Mouse (Mus musculus) ovary, adult 18-20 months (tissue): ENCODE measurements at regions not wholly inside any gene's neighbourhood (a gene's known extent, or its start where the extent isn't known, plus 50 kb on each side); places are given as distances from the start of the nearest gene placed in this dataset.

Source experiments
- DNase-seq: peaks from one replicate; pipeline ENCODE4 v3.0.0; 2022; ENCODE audit warnings: low spot score, mixed read lengths

- DNase-seq: no peak
Observed at GRCm38 (mm10) chr5:126573766-126574165, 667.8 kb upstream of the Tmem132c start.

- no peak for DNase-seq
Observed at GRCm38 (mm10) chr5:126597786-126598330, 643.8 kb upstream of the Tmem132c start.

DNA sequence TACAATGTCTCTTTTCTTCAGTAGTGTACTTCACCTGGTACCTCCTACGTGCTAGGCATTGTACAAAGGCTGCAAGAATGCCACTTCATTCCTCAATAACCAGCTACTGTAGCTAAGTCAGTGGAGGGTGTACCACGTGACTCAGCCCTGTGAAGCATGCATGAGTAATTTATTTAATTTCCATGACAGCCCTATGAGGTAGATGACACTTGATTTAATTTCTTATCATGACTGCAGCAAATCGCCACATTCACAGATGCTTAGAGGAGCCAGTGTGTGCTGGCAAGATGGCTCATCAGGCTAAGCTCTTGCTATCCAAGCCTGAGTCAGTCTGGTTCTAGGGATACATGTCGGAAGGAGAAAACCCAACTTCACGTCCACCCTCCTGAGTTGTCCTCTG lies 642.0 kb upstream of the Tmem132c start:
- no peak for DNase-seq

DNA sequence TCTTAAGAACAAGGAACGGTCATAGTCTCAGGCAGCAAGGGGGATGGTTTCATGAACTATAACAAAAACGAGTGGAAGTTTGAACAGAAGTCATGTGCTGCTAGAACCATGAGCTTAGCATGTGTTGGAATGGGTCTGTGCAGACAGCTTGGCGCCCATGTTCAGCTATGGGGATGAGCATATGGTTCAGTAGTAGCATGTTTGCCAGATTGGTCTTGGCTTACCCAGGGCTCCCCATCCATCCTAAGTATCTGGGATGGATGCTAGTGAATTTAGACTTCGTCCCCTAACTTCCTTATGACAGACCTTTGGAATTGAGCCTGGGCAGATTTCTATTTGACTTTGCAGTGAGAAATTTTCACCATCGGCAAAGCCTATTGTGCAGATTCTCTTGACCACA lies 634.9 kb upstream of the Tmem132c start:
- no peak for DNase-seq

DNA sequence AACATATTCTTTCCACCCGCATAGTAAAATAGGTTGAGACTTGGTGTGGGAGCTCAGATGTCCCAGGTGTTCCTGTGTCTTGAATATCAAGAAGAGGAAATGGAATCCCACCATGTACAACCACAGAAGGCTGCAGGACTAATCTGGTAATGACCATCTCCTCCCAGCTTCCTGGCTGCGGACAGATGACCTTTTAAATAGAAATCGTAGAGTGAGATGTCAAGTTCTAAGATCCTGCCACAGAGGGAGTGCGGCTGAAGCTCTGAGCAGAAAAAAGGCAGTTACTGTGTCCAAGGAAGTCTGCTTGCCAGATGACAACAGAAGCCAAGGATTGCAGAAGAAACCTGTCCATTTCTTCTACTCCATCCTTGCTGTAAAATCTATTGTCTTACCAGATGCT lies 629.0 kb upstream of the Tmem132c start:
- DNase-seq: no peak

GRCm38 (mm10) chr5:126622551-126622950 lies 619.1 kb upstream of the Tmem132c start:
- no peak for DNase-seq

DNA sequence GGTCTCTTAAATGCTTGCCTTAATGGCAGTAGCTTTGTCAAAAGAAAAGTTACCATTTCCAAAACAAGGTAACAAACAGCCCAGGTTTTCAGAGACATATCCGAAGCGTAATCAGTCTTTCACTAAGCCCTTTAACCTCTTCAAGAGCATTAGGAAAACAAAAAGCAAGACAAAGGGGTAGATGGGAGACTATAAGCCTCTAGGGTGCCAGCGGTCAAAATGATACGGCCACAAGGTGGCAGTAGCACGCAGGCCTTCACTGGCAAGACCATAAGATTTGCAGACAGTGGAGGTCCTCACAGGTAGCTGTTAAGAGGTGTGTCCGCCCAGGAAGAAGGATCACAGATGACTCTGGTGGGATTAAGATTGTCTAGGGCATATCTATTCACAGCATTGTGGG lies 618.4 kb upstream of the Tmem132c start:
- DNase-seq: no peak

GRCm38 (mm10) chr5:126629826-126630225 lies 611.8 kb upstream of the Tmem132c start:
- no peak for DNase-seq

GRCm38 (mm10) chr5:126650415-126650814 lies 591.2 kb upstream of the Tmem132c start:
- DNase-seq: no peak

DNA sequence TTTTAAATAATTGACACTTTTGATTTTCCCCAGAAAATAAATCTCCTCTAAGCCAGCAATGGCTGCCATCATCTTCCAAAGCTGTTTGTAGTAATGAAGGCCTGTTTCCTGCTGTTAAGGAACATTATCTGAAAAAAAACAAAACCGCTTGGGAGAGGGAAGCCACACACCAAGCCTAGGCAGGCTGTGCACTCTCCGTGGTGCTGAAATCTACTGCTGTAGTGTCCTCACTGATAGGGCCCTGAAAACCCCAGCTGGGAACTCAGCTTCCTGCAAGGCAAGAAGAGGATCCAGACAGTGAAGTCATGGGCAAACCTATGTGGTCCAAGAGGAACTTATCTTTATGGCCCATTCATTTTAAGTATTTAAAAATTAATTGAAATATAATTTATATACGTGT lies 590.2 kb upstream of the Tmem132c start:
- DNase-seq: peak; percentile 2

DNA sequence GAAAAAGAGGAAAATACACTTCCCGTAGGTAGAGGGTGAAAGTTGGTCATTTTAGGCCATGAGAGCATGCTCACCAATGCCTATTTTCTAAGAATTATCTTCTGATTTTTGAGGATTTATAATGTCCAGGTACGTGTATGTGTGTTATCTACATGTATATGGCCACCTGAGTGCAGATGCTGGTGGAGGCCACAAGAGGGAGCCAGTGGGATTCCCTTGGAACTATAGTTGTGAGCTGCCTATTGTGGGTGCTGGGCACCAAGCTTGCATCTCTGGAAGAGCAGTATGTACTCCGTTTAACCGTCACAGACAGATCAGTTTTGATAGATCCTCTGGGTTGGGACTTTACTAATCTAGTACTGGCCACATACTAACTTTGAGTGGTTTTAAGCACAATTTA lies 579.0 kb upstream of the Tmem132c start:
- no peak for DNase-seq

GRCm38 (mm10) chr5:126671156-126671555 lies 570.5 kb upstream of the Tmem132c start:
- no peak for DNase-seq

DNA sequence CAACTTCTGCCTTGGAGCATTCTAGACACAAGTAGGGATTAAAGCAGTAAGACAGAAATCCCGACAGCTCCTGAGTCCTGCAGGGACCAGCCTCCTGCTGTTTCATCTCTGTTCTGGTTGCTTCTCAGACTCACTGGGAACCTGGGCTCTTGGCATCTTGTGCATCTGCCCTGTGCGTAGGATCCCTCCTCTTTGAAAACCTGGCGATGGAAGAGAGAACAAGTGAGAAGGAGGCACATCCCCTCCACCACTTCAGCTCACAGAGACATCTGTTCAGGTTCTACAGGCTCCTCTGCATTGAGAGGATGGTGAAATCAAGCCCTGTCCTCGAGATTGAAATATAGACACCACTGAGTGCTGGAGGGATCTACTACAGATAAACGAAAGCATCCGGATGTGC lies 561.3 kb upstream of the Tmem132c start:
- DNase-seq: no peak

DNA sequence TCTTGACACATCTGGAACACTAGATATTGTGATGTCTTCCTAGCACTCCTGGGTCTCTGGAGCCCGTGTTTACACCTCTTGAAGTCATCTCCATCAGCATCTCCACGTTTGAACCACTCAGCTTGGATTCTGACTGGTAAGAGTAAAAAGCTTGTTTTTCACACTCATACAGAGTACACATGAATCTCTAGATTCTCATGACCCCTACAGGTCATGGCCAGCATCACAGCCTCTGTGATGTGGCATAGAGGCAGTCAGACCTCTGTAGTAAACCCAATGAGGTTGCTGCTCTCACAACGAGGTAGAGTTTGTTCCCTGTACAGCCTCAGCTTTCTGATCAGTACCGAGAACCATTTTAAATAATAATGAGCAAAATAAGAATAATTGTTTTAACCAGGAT lies 542.3 kb upstream of the Tmem132c start:
- no peak for DNase-seq

GRCm38 (mm10) chr5:126703516-126704282 lies 537.9 kb upstream of the Tmem132c start:
- no peak for DNase-seq

DNA sequence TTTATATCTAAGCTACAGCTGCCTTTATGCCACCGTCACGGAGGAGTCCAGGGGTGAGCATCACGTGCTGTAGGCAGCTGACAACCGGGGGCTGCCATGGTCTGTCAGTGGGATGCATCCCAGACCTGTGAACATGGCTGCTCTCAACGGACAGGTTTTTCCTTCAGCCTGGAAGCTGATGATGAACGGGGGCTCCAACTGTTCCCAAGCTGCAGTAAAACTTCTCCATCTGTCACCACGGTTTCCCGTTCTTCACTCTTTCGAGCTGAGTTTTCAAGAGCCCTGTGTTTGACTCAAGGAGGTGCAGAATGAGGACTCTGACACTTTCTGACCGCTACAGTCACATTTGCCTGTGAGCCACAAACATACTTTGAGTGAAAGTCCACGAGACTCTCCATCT lies 535.7 kb upstream of the Tmem132c start:
- no peak for DNase-seq

DNA sequence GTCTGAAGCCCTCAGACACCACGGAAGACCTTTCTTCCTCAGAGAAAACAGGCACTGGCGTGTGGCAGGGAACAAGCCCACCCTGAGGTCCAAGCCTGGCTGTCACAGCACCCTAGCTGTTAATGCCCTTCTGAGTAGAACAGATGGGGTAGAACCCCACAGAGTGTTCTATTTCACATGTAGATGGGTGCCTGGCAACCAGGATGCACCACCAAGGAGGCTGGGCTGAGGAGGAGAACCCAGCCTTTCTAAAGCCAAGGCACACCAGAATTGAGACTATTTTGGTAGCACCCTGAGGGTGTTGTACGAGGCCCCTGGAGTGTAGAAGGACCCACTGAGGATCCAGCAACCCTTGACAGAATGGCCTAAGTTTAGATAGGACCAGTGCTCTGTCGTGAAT lies 534.9 kb upstream of the Tmem132c start:
- DNase-seq: no peak

DNA sequence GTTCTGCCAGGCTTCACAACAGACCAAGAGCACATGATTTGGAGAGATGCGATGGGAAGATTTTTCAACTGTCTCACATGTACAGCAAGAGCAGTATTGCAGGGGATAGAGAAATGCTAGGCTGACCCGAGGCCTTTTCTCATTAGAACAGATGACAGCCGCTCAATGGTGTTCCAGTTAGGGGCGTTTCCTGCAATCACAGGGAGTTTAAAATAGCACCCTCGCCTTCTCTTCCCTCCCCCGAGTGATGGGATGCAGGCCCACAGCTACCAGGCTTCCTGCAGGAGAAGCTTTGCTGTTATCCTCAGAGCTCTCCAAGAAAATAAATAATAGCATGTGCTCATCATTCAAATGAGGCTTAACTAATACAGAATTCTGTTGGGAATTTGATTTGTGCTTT lies 526.9 kb upstream of the Tmem132c start:
- DNase-seq: no peak

DNA sequence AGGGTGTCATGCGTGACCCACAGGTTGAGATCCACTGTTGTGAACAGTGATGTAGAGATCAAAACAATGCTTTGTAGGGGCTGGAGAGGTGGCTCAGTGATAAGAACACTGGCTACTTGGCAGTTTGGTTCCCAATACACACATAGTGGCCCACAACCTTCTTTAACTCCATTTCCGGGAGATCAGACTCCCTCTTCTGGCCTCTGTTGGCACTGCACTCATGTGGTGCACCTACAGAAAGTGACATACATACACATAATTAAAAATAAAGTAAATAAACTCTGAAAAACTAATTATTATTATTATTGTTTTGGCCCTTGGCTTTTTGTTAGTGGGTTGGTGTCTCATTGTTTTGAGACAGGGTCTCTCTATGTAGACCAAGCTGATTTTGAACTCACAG lies 523.2 kb upstream of the Tmem132c start:
- no peak for DNase-seq

GRCm38 (mm10) chr5:126721300-126721699 lies 520.3 kb upstream of the Tmem132c start:
- no peak for DNase-seq

- no peak for DNase-seq
Observed at GRCm38 (mm10) chr5:126723304-126724295, 518.0 kb upstream of the Tmem132c start.

- DNase-seq: no peak
Observed at GRCm38 (mm10) chr5:126724329-126724728, 517.3 kb upstream of the Tmem132c start.

DNA sequence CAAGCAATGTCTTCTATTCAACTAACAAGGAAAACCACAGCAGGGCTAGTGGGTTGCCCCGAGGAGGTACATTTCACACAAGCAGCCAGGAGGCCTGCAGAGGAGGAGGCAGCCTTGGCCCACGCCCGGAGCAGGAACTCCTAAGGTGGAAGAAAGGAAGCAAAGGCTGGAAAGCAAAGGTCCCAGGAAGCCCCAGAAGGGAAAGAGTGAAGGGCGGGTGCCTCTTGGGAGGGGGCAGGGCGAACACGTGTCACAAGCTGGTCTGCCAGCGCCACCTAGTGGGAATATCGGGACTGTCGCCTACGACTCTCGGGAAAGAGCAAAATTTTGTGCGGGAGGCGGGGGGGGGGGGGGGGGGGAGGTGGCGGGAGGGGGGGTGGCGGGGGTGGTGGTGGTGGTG lies 508.1 kb upstream of the Tmem132c start:
- peak; percentile 4 for DNase-seq
